Mouse (Mus musculus) limb, embryonic 12.5 days (tissue): ENCODE measurements around the gene Apbb2. TPM values are rescaled to one million over a fixed set of nuclear protein-coding genes. Genes with fewer than 3 reads are reported as not detected.
A peak's percentile ranks its signal among the peaks of the same experiment; 100 is the strongest.

ENCODE experiments used
- ATAC-seq: fragments of 200-750 bp; cut with Nextera tagmentation; 2 replicates; pipeline ENCODE4 v1.8.0; 2017; ENCODE audit warnings: low read depth, moderate TSS enrichment; ENCODE audit not compliant: insufficient number of reproducible peaks, insufficient read depth, low FRiP score, low TSS enrichment
- H3K27ac ChIP-seq: fragments of 300-500 bp; sonication (generic); 2 replicates; pipeline ENCODE4 v1.5.1; 2016; ENCODE audit warnings: mild to moderate bottlenecking, moderate library complexity
- H3K27me3 ChIP-seq: fragments of 300-500 bp; sonication (generic); 2 replicates; pipeline ENCODE4 v1.6.1; 2016; ENCODE audit warnings: mild to moderate bottlenecking, moderate library complexity
- H3K36me3 ChIP-seq: fragments of 300-500 bp; sonication (generic); 2 replicates; pipeline ENCODE4 v1.6.1; 2016; ENCODE audit warnings: mild to moderate bottlenecking, moderate library complexity
- H3K4me1 ChIP-seq: fragments of 300-500 bp; sonication (generic); replicated peaks from 2 replicates; pipeline ENCODE4 v1.6.1; 2016
- H3K4me2 ChIP-seq: fragments of 300-500 bp; sonication (generic); 2 replicates; pipeline ENCODE4 v1.6.1; 2016; ENCODE audit warnings: mild to moderate bottlenecking, moderate library complexity
- H3K4me3 ChIP-seq: fragments of 300-500 bp; sonication (generic); replicated peaks from 2 replicates; pipeline ENCODE4 v1.5.1; 2016; ENCODE audit warnings: mild to moderate bottlenecking
- H3K9ac ChIP-seq: fragments of 300-500 bp; sonication (generic); replicated peaks from 2 replicates; pipeline ENCODE4 v1.6.1; 2016; ENCODE audit warnings: mild to moderate bottlenecking, moderate library complexity
- H3K9me3 ChIP-seq: fragments of 300-500 bp; sonication (generic); 2 replicates; pipeline ENCODE4 v1.6.1; 2016; ENCODE audit warnings: mild to moderate bottlenecking, moderate library complexity
- WGBS: fragments of 180-500 bp; shearing (Covaris S2); methylation state at CpG from one replicate; pipeline ENCODE4 v1.1.7; 2016; 5-methylcytosine and 5-hydroxymethylcytosine counted together
- polyA plus RNA-seq: library from polyadenylated mRNA; unstranded; fragments of >200 nt; fragmentation: Nextera tagmentation; extraction: Ambion mirVana; gene quantifications from 2 replicates; pipeline ENCODE4 v1.2.1, GENCODE M21; 2016

The Apbb2 gene
- polyA plus RNA-seq, 1 experiment from 2014 or later: 48.6 TPM

GRCm38 (mm10) chr5:66575148-66575547 lies 43.4 kb downstream of the Apbb2 start:
- no peak overlapping the region for H3K4me2 ChIP-seq

GRCm38 (mm10) chr5:66573266-66573665 lies 45.3 kb downstream of the Apbb2 start:
- 55% methylated on average over 4 of the region's 4 CpGs for WGBS
- no peaks in the 10 kb centered on the region for H3K36me3 ChIP-seq
- no peaks in the 10 kb centered on the region for H3K9me3 ChIP-seq
- H3K27me3 ChIP-seq: no peaks in the 10 kb centered on the region
- H3K9ac ChIP-seq: no peak overlapping the region
- H3K27ac ChIP-seq: no peak overlapping the region
- no peak overlapping the region for H3K4me3 ChIP-seq
- H3K4me1 ChIP-seq: peaks cover 21% of the 10 kb centered on the region
- no peak for ATAC-seq
- H3K4me2 ChIP-seq: no peak overlapping the region

More at GRCm38 (mm10) chr5:66575148-66575547, 43.4 kb downstream of the Apbb2 start:
- H3K27ac ChIP-seq: no peak overlapping the region
- no peaks in the 10 kb centered on the region for H3K36me3 ChIP-seq
- H3K4me1 ChIP-seq: peaks cover 8% of the 10 kb centered on the region; the same call in 1 of the 2 replicates
- H3K4me3 ChIP-seq: no peak overlapping the region
- no peaks in the 10 kb centered on the region for H3K27me3 ChIP-seq
- ATAC-seq: no peak
- H3K9ac ChIP-seq: no peak overlapping the region
- no peaks in the 10 kb centered on the region for H3K9me3 ChIP-seq
- 90% methylated on average over 13 of the region's 13 CpGs for WGBS

DNA sequence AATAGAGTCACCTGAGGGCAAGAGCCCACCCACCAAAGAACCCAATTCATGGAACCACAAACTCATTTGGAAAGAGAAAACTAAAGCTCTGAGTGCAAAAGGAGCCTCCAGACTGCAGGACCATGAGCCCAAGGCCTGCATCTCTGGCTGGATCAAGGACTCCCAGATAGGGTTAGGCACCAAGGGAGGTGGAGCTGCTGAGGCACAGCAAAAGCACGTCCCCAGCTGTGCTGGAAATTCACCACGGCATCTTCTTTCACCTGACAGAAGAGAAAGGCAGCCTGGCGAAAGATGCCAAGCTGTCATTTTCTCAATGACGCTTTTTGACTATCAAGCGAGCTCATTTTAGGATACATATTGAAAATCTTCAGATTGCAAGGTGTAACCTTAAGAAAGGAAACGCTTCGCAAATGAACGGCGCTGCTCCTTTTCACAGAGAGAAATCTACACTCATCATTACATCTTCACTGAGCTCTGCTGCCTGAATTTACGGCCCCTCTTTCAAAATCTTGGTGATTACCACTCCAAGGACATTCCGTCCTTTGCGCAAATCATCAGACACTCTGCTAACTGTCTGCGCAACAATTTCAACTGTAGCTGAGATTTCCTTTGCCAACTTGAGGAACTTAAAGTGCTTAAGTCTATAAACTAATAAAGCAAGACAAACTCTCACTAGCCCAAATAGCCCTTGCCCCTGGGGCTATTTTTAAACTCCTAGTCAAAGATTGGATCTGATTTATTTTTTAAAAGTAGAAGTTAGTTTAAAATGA lies 46.3 kb downstream of the Apbb2 start:
- no peak overlapping the region for H3K4me2 ChIP-seq
- no peaks in the 10 kb centered on the region for H3K9me3 ChIP-seq
- no peaks in the 10 kb centered on the region for H3K36me3 ChIP-seq
- no peaks in the 10 kb centered on the region for H3K27me3 ChIP-seq
- H3K4me1 ChIP-seq: peaks cover 26% of the 10 kb centered on the region
- H3K4me3 ChIP-seq: no peak overlapping the region
- H3K27ac ChIP-seq: no peak overlapping the region
- 71% methylated on average over 13 of the region's 13 CpGs for WGBS
- H3K9ac ChIP-seq: no peak overlapping the region
- ATAC-seq: no peak

DNA sequence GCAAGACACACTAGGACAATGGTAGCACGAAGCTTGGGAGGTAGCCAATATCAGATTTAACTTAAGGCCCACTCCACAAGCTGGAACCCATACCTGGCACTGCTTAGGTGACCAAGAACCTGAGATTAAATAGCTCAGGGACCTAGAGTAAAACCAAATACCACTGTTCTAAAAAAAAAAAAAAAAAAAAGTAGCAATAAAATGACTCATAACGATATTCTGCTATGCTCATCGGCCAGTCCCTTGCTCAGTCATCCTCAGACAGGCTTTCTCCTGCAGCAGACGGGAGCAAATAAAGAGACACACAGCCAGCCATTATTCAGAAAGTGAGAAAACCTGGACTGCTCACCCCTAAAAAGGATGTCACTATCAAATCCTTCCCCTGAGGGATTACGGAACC lies 47.9 kb downstream of the Apbb2 start:
- no peak for ATAC-seq
- H3K9ac ChIP-seq: no peak overlapping the region
- no peak overlapping the region for H3K4me3 ChIP-seq
- no peaks in the 10 kb centered on the region for H3K36me3 ChIP-seq
- H3K9me3 ChIP-seq: no peaks in the 10 kb centered on the region
- H3K27ac ChIP-seq: no peak overlapping the region
- no peaks in the 10 kb centered on the region for H3K27me3 ChIP-seq
- H3K4me1 ChIP-seq: peaks cover 21% of the 10 kb centered on the region
- WGBS: 92% methylated on average over 5 of the region's 5 CpGs
- H3K4me2 ChIP-seq: no peak overlapping the region

DNA sequence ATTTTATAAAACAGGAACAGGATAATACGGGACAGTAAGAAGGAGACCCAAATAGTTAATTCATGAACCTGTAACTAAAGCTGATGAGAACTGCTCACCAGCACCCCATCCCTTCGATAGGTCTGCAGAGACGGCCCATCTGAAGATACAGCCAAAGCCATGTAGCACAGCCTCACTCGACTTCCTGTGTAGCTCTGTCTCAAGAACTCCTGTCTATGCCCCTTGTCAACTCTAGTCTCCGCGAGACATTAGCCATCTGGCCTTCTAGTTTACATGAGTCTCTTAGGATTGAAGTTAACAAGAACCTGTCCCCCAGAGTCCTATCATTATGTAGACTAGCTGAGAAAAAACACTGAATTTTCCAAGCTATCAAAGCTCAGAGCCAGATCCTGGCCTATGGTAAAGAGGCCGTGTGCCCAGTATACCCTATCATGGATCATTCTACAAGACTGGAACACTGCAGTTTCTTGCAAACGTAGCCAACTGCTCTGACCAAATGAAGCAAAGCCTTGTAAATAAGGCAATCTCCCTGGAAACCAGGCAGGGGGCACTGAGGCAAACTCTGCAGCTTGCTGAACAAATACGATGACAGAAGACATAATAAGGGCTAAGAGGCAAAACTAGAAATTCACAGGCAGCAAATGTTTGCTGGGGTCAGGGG lies 49.3 kb downstream of the Apbb2 start:
- WGBS: 60% methylated on average over 9 of the region's 9 CpGs
- H3K27me3 ChIP-seq: no peaks in the 10 kb centered on the region
- H3K9ac ChIP-seq: no peak overlapping the region
- H3K4me1 ChIP-seq: peaks cover 21% of the 10 kb centered on the region
- peak overlapping the region; percentile 59 for H3K27ac ChIP-seq
- H3K4me2 ChIP-seq: no peak overlapping the region
- H3K36me3 ChIP-seq: no peaks in the 10 kb centered on the region
- H3K4me3 ChIP-seq: no peak overlapping the region
- ATAC-seq: no peak; the same call in 1 of the 2 replicates
- no peaks in the 10 kb centered on the region for H3K9me3 ChIP-seq

DNA sequence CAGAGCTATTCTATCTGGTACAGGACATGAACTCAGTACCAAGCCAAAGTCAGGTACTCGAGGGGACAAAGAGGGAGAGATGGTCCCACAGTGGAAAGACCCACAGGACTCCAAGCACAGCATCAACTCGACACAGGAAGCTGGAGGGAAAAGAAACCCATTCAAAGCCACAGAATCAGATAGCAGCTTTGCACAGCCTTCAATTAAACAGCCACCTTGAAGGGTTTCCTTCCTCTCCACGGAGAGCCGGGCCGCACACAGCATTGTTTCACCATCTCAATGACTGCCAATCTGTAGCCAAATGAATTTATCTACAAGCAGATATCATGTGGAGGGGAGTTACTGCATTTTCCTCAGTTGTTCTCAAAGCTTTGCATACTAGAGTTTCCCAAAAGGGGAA lies 50.6 kb downstream of the Apbb2 start:
- H3K27ac ChIP-seq: 0 out of 2 replicates have a peak overlapping the region, but pooled peaks have one; percentile 35
- WGBS: 70% methylated on average over 5 of the region's 5 CpGs

DNA sequence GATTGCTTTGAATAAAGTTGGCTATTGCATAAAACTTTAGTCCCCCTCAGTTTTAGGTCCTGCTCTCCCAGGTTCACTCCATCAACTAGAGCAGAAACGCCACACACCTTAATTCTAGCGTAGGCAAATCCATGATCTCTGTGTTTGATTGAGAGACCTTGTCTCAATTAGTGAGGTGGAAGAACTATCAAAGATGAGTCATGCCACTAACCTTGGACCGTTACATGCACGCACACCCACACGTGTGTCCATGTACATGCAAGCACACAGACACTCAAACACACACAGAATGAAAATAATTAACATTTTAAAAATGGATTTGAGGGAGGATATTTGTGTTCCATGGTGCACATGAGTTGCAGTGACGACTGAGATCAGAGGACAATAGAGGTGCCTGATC lies 51.2 kb downstream of the Apbb2 start:
- H3K36me3 ChIP-seq: no peaks in the 10 kb centered on the region
- H3K27ac ChIP-seq: no peak overlapping the region
- H3K27me3 ChIP-seq: no peaks in the 10 kb centered on the region
- no peak overlapping the region for H3K4me2 ChIP-seq
- ATAC-seq: no peak
- no peak overlapping the region for H3K4me3 ChIP-seq
- H3K9ac ChIP-seq: no peak overlapping the region
- H3K4me1 ChIP-seq: peaks cover 28% of the 10 kb centered on the region
- 92% methylated on average over 6 of the region's 6 CpGs for WGBS
- H3K9me3 ChIP-seq: no peaks in the 10 kb centered on the region

More for the DNA sequence above, 50.6 kb downstream of the Apbb2 start:
- Histone ChIP-seq H3K36me3 (no peaks in the 10 kb centered on the region), H3K4me2 (no peak overlapping the region), H3K9me3 (no peaks in the 10 kb centered on the region), H3K27me3 (no peaks in the 10 kb centered on the region), H3K9ac (no peak overlapping the region), H3K4me3 (no peak overlapping the region), H3K4me1 (peaks cover 23% of the 10 kb centered on the region)
- ATAC-seq: no peak

DNA sequence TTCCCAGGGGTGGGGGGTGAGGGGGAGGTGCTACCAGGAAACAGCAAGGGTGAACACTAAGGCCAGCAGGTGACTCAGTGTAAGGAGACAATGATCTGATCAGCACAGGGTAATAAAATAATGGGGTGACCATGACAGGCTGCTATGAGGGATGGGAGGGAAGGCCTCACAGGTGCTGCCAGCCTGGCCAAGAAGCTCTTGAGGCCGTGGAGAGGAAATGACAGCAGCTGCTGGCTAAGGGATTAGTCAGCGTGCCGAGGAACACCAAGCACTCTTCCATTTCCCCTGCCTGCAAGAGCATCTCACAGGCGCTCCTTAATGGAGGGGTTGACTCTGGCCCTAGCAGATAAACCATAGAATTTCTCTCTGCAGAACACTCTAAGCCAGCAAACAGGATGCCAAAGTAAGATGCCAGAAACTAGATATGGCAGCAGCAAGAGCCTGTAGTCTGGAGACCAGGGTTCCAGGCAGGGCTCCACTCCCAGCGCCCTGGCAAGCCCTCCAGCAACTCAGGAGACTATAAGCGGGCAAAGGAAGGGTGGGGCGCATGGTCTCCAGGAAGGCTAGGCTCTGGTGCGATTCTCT lies 58.9 kb downstream of the Apbb2 start:
- no peak overlapping the region for H3K9ac ChIP-seq
- H3K4me1 ChIP-seq: peaks cover 36% of the 10 kb centered on the region
- H3K4me2 ChIP-seq: no peak overlapping the region
- 0 out of 2 replicates have a peak overlapping the region, but pooled peaks have one; percentile 29 for H3K27ac ChIP-seq
- no peak overlapping the region for H3K4me3 ChIP-seq
- ATAC-seq: no peak
- H3K36me3 ChIP-seq: no peaks in the 10 kb centered on the region
- 53% methylated on average over 8 of the region's 8 CpGs for WGBS
- H3K9me3 ChIP-seq: no peaks in the 10 kb centered on the region
- H3K27me3 ChIP-seq: no peaks in the 10 kb centered on the region

DNA sequence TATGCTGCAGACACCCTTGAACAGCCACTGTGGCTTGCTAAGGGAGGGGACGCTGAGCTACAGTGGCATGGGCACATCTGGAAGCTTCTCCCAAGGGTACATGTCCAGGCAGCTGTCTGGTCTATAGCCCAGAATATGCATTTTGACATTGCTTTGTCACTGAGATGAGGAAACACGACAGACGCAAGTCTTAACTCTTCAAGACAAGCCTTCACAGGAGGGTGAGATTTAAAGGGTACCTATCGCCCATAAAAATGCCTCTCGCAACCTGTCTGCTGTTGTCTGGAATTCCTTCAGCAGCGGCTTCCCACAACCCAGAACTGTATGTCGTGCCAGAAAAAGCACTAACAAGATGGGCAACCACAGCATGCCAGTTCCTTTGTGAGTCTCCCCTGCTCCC lies 60.5 kb downstream of the Apbb2 start:
- Histone ChIP-seq H3K36me3 (no peaks in the 10 kb centered on the region), H3K9me3 (no peaks in the 10 kb centered on the region), H3K9ac (no peak overlapping the region), H3K4me2 (no peak overlapping the region), H3K27me3 (no peaks in the 10 kb centered on the region), H3K4me3 (no peak overlapping the region), H3K4me1 (peaks cover 46% of the 10 kb centered on the region), H3K27ac (no peak overlapping the region)
- ATAC-seq: no peak
- 84% methylated on average over 7 of the region's 7 CpGs for WGBS

- Histone ChIP-seq H3K4me3 (no peak overlapping the region), H3K4me1 (peaks cover 25% of the 10 kb centered on the region), H3K9ac (no peak overlapping the region), H3K27me3 (no peaks in the 10 kb centered on the region), H3K9me3 (no peaks in the 10 kb centered on the region), H3K4me2 (no peak overlapping the region), H3K27ac (peak overlapping the region; percentile 67; the same call in 1 of the 2 replicates), H3K36me3 (0 out of 2 replicates have a peak, but pooled peaks cover under 1% of the 10 kb centered on the region)
- no peak for ATAC-seq
These were observed 64.7 kb downstream of the Apbb2 start for GRCm38 (mm10) chr5:66553933-66554332.

DNA sequence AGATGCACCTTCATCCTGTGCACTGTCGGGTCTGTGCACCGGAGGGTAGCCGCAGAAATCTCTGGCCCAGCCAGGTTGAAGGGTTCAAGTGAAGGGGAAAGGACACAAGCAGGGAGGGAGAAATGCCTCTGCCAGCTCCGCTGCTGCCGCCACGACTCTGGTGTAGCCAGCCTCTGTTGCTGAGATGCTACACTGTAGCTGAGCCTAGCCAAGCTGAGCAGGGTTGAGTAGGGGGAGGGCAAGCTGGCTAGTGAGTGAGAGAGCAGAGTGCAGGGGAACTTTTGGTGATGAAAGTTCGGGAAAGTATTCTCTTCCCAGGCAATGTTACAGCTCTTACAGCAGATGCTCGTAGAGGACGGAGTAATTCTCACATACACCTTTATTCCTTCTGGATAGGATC lies 66.3 kb downstream of the Apbb2 start:
- WGBS: 66% methylated on average over 9 of the region's 9 CpGs
- no peak overlapping the region for H3K27ac ChIP-seq
- no peak overlapping the region for H3K4me3 ChIP-seq
- no peaks in the 10 kb centered on the region for H3K9me3 ChIP-seq
- no peak for ATAC-seq
- no peak overlapping the region for H3K4me2 ChIP-seq
- H3K9ac ChIP-seq: no peak overlapping the region
- peaks cover 15% of the 10 kb centered on the region for H3K4me1 ChIP-seq
- H3K36me3 ChIP-seq: 0 out of 2 replicates have a peak, but pooled peaks cover 6% of the 10 kb centered on the region
- no peaks in the 10 kb centered on the region for H3K27me3 ChIP-seq
